Mouse (Mus musculus): ENCODE results near the gene Vil1.

Gene Vil1

DNA sequence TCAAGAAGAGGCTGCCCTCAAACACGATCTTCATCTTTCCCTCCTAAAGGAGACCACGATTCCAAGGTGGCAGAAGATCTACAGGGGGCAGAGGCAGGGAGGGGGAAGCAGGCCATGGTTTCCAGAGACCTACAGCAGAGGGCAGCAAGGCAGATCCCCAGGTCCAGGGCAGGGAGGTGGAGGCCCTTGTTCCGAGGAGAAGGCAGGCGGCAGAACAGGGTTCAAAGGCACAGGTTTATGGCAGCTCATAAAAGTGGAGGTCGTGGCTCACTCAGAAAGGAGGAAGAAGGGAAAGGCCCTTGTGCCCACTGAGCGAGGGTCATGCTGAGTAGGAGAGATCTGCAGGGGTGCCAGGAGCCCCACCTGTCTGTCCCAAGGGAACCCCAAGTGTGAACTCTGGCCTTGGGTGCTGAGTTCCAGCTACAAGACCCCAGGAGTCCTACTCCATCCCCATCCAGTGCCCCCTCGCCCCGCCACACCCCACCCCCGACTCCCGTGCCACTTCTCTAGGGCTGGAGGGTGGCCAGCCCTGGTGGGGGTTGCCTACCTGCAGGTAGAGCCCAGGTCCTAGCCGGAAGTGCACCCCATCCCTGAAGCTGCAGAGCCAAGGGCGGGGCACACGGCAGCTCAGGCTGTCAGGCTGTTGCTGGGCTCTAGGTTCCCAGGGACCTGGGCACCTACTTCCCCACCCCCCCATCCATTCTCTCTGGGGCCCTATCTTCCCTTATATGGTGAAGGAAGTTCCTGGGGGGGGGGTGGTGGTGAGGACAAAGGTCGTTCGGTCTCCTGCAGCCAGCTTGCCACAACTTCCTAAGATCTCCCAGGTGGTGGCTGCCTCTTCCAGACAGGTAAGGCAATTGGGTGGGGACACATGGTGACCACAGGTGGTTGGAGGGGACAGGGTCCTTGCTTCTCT lies at the start of gene Vil1:
TSS of gene Vil1 (plus strand) at position 788 of the 916 bp plus-strand sequence.
- DNase-seq: no peak

DNA sequence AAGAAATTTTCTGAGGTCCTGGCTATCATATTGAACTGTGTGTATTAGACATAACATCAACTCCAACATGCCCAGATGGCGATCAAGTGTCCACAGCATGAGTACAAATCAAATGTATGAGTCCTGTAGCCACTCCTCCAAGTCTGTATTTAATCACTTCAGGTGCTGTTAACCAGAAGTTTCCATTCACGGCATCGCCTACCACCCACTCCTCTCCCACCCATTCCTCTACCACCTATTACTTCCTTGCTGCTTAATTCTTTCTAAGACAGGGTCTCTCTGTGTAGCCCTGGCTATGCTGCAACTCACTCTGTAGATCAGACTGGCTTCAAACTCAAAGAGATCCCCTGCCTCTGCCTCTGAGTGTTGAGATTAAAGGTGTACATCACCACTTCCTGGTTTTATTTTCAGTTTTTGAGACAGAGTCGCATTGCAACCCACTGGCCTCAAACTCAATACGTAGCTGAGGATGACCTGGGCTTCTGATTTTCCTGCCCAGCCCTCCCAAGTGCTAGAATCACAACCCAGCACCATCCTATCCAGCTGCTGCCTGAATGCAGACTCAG lies 49.1 kb upstream of the Vil1 start:
- no peak for DNase-seq

DNA sequence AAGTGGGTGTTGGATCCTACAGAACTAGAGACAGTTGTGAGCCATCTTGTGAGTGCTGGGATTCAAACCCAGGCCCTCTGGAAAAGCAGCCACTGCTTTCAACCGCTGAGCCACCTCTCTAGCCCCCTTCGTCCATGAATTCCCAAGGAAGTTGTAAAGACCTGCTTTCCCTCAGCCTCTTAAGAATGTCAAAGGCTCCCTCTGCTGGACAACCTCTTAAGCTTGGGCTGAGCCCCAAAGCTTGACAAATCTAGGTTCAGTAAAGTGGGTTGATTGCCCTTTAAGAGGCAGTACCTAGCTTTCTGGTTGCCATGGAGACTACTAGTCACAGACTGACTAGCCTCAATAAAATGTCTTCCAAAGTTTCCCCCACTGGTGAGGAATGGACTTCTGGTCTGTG lies 47.4 kb upstream of the Vil1 start, which contains the start of gene Catip:
TSS of gene Catip (plus strand) at position 297 of the 400 bp plus-strand sequence.
- peak; percentile 69 to 83 for DNase-seq

DNA sequence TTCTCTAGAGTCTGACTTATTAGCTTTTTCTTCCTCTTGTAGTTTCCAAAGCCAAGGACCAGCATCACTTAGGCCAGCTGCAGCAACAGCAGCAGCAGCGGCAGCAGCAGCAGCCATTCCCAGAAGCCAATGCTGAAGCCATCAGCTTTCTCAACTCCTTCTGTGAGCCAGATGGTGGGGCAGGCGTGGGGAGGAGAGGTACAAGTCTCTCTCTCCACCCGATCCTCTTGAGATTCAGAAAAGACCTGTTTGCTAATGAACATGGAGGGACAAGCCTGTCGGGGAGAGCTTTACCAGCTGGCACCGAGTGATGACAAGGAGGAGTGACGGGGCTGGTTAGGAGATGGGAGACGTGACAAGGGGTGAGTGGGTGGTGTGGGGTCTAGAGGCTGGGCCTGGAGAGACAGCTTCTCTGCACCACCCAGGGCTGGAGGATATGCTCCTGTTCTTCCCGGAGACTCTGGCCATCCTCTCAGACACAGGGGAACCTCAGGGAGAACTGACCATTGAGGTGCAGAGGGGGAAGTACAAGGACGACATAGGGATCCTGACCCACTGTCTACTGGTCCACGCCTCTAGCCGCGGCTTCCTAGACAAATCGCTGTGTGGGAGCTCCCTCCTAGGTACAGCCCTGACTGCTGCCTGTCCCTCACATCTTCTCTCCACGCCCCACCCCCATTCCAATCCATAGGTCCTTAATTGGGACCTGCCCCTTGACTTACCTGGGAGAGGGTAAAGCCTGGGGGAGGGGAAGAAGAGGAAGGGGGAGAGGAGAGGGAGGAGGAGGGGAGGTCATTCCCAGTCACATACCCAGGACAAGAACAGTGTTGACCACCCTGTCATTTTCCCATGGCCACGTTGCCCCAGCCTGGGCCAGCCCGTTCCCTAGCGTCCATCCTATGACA lies 46.6 kb upstream of the Vil1 start:
- no peak for DNase-seq

DNA sequence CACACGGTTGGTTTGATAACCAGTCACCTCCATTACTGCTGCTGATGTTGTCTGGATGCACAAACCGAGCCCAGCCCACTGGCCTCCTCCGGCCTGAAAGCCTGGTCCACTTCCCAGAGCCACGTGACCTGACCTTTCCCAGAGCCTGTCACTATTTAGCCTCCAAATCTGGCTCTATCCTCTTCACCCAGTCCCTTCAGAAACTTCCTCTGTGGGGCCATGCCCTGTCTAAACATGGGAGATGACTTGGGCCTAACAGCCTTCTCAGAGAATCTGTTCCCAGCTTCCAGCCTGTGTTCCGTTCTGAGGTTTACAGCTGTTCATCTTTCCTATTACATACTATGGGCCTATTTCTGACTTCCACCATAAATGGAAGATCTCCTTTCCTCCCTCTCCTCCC lies 45.7 kb upstream of the Vil1 start:
- DNase-seq: no peak

DNA sequence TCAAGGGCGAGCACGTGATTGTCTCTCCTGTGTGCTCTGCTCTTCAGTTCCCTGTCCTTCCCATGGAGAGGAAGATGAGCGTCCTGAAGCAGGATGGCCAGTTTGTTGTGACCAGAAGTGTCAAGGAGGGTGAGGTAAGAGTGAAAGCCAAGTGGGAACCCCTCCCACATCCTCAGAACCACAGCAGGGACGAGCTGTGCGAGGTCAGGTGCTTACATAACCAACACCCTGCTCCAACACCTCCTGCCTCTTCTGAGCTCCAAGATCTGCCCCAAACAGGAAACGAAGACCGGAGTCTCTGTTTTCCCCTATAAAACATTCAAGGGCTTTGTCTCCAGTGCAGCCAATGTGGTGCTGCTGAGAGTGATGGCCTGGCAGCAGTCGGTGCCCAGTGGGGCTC lies 44.9 kb upstream of the Vil1 start:
- DNase-seq: no peak

DNA sequence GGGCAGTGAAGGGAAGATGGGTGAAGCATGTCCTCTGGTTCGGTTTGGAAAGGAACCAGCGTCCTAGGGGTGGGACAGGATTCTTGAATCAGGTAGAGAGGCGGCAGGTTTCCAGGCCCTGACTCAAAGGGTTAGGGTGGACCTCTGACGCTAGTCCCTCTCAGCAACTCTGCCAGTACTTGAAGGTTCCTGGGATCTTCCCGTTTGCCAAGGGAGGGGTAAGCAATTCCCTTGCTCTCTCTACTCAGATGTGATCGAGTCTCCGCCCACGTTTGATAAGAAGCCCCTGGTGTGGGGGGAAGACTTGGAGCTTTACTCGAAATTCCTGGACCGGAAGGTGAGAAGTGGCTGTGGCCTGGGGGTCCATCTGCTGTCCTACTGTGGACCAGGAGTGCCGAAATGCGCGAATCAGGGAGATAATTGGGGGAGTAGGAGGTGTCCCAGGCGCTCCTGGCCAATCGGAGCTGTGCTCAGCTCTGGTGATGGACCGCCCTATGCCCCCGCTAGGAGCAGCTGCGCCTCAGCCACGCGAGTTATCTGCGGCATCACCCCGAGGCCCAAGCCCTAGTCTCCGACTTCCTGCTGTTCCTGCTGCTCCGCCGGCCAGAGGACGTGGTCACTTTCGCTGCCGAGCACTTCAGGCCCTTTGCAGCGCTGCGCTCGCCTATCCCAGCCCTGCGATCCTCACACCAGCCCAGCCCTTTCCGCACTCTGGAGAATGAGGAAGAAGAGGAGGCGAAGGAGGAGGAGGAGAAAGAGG lies 41.1 kb upstream of the Vil1 start:
- peak; percentile 47 to 65 for DNase-seq

DNA sequence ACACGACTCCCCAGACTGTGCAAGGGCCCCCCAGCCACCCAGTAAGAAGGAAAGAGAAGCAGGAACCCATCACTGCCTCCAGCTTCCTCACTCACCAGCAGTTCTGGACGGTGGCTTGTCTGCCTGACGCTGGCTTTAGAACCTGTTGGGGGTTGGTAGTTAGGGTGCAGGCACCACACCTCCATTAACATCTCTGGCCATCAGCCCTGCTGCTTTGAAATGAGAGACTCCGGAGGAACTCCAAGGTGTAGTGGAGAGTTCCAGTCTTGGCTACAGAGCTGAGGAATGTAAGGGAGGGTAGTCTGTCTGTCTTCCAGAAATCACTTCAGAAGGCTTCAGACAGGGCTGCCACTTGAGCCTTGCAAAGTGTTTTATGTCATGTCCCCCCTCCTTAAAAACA lies 39.1 kb upstream of the Vil1 start:
- DNase-seq: no peak

DNA sequence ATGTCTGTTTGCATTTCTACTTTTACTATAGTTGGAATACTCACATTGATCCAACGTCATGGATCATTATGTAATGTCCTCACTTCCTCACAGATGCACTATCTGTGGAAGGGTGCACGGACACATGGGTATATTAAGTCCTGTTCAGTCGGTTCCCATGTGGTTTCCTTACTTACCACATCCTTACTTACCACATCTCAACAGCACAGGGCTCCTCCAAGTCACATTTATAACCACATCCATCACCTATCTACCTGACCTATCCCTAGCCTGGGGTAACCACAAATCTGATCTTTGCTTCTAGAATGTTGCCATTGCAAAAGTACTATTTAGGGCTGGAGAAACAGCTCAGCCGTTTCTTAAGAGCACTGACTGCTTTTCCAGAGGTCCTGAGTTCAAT lies 35.8 kb upstream of the Vil1 start:
- DNase-seq: no peak

DNA sequence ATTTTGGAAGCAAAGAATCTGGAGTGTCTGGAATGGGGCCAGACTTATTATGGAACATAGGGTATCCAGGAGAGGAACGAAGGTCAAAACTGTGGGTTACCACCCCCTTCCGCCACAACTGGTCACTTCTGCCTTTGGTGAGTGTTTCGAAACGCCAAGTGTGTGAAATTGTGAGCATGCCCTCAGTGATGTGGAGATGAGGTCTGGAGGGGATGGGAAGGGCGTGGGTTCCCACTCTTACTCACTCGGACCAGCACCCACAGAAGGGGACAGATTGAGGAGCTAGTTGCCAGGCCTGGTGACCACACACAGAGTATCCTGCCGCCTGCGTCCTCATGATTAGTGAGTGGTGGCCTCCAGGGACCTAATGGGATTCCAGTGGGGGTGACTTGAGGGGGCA lies 34.2 kb upstream of the Vil1 start, which contains the start of gene Slc11a1:
TSS of gene Slc11a1 (plus strand) at position 216 of the 400 bp plus-strand sequence.
- DNase-seq: no peak

DNA sequence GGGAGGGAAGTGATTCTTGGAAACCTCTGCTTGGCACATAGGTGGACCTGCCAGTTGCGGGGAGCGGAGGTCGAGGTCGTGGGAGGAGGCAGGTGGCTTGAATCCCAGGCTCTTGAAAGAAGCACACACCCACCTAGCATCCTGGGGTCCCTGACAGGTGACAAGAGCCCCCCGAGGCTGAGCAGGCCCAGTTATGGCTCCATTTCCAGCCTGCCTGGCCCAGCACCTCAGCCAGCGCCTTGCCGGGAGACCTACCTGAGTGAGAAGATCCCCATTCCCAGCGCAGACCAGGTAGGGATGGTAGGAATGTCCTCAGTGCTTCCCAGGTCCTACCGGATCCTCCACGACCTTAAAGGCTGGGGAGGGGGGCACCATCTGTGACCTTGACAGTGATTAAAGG lies 33.6 kb upstream of the Vil1 start:
- no peak for DNase-seq

DNA sequence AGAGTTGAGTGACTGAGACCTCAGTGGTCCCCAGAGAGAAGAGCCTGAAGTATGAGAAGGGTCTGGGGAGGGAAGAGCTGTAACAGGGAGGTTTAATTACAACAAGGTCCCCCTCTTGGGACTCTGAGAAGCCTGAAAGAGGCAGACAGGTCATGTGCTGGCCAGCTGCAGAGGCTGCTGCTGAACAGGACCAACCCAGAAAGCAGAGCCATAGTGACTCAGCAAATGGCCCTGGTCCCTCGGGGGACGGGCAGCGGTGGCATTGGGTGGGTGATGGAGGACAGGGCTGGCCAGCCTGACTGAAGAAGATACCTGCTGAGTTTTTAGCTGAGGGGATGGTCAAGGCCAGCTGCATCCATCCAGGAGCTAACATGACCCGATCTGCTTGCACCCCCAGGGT lies 32.8 kb upstream of the Vil1 start:
- DNase-seq: no peak

DNA sequence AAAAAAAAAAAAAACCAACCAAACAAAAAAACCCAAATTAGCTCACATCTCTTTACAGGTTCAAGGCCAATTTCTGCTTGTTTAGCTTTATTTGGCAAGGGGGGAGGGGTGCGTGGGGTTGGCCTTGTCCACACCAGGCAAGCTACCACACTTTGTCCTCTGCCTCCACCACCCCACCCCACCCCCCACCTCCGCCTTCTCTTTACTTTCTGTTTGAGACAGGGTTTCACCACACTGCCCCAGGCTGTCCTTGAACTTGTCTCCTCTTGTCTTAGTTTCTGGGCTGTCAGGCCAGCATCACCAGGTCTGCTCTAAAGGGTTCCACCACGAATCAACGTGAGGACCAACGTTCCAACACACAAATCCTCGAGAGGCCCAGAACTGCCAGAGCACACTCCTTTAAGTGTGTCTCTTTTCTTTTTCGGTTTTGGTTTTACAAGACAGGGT lies 30.1 kb upstream of the Vil1 start:
- no peak for DNase-seq

DNA sequence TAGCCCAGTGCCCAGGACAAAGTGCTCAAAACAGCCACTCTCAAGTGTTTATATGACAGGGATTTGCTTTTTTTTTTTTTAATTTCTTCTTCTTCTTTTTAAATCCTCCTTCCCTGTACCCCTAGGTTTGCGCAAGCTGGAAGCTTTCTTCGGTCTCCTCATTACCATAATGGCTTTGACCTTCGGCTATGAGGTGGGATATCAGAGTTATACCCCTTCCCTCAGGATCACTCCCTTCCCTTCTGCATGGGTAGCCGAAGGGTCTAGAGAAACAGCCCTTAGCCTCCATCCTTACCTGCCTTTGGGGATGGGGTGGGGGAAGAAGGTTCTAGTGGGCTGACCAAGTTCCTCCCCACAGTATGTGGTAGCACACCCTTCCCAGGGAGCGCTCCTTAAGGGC lies 28.7 kb upstream of the Vil1 start:
- DNase-seq: no peak

DNA sequence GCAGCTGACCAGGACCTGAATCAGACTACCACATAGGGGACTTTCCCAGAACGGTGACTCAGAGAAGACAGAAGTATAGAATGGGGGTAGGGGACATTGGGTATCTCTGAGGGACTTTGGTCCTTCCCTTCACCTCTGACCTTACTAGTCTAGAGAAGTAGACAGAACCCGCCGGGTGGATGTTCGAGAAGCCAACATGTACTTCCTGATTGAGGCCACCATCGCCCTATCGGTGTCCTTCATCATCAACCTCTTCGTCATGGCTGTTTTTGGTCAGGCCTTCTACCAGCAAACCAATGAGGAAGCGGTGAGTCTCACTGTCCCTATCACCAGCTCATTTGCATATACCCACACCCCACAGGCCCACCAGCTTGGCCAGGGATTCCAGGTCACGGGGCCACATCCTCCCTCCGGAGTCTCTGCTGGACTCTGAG lies 27.6 kb upstream of the Vil1 start:
- DNase-seq: no peak

DNA sequence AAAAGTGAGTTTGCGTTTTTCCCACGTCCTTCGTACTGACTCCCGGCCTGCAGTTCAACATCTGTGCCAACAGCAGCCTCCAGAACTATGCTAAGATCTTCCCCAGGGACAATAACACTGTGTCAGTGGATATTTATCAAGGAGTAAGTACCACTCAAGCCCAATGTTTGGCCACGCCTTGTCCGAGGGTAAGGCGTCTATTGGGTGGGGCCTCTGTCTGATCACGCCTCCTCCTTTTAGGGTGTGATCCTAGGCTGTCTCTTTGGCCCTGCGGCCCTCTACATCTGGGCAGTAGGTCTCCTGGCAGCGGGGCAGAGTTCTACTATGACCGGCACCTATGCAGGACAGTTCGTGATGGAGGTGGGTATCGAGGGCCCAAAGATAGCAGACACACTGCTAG lies 25.8 kb upstream of the Vil1 start:
- DNase-seq: no peak

DNA sequence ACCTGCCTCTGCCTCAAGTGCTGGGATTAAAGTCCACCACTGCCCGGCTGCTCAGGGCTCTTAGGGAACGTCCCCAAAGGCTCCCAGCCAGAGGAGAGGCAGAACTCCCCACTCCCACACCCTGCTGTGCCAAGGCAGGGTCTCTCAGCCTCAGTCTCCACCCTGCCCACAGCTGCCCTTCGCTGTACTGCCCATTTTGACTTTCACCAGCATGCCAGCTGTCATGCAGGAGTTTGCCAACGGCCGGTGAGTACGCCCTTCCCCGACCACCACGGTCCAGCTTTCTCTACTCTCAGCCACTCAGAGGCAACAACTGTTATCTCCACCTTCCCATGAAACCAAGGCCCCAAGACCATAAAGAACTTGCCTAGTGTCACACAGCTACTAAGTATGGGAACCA lies 24.7 kb upstream of the Vil1 start:
- DNase-seq: no peak

DNA sequence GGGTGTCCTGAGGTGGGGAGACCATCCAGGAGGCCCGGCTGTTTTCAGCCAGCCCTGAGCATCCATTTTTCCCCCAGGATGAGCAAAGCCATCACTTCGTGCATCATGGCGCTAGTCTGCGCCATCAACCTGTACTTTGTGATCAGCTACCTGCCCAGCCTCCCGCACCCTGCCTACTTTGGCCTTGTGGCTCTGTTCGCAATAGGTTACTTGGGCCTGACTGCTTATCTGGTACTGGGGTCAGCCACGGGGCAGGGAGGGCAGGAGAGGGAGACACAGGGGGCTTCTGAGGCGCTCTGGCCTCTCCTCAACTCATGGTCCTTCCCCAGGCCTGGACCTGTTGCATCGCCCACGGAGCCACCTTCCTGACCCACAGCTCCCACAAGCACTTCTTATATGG lies 24.1 kb upstream of the Vil1 start:
- no peak for DNase-seq

DNA sequence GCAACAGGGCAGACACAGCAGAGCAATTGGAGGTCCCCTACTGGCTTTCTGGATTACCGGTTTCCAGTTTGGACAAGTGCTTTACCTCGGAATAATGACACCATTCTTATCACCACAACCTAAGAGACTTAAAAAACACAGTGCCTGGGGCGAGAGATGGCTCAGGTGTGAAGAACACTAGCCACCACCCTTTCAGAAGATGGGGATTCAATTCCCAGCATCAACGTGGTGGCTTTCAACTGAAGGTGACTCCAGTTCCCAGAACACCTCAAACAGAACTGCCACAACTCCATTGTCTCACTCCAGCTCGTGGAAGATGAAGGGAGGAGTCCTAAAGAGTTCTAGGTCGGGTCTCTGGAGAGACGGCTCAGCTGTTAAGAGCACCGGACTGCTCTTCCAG lies 23.6 kb upstream of the Vil1 start:
- no peak for DNase-seq

DNA sequence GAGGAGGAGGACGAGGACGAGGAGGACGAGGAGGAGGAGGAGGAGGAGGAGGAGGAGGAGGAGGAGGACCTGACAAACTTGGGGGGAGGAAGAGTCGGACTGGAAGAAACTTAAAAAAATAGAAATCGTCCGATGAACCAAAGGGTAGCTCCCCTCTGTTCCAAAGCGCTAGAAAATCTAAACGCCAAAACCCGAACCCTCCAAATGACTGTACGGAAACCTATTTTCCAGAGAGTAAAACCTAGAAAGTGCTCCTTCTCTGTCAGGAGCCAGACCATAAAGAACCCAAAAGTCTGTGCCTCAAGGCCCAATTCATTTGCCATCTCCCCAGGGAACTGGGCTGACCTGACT lies 22.8 kb upstream of the Vil1 start:
- no peak for DNase-seq

DNA sequence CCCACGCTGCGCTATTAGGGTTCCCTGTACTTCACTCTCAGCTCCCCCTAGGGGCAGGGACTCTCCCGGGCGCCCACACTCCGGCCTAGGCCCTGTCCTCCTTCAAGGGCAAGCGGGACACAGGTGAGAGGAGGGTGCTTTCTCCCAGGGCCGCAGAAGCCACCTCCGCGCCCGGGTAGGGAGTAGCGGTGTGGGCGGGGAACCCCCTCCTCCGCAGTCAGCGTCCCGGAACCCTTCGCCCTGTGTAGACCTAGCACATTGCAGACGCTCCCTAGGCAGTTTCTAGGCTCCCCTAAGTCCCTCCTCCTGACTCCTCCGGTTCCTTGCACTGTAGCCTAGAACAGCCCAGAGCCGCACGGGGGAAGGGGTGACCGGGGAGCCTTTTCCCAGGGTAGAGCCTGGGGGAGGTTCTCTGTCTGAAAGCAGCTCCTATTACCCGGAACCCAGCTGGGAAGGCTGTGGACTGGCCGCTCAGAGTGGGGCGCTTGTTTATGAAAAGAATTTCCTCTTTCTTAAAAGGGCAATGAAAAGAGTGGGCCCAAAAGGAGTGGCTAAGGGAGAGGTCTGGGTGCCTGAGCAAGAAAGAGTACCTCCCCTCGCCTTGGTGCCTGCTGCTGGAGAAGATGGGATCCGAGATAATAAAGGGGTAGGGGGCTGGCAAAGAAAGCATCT lies 22.3 kb upstream of the Vil1 start:
- DNase-seq: peak; percentile 95 to 98

Measured in cerebellum, postnatal 25 days (tissue).